Comparison of ENCODE assay signal across 8 mouse cellular contexts in the genomic region with DNA sequence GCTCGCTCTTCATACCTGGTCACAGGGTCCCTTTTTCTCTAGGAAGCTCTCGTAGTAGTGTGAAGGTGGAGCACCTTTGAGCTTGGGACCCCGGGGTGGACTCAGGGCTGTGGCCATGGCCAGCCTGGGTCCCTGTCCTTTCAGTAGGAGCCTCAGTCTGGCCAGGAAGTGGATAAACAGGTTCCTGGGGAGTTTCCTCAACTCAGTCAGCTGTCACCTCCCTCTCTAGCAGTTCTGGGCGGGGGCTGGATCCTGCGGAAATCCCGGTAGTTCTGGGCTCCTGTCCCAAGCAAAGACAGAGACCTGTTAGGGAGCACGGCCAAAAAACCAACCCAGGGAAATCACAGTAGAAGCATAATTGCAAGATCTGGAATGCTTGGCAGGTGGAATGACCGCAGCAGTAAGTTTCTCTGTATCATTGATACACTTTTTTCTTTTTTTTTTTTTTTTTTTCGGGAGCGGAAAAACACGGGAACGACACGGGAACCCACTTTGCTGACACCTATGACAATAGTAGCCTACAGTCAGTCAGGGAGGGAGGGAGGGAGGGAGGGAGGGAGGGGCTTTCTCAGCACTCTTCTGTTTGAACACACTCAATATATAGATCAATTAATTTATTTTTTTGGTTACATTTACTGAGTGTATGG. TPM values are rescaled to one million over a fixed set of nuclear protein-coding genes. Genes with fewer than 3 reads are reported as not detected.
A peak's percentile ranks its signal among the peaks of the same experiment; 100 is the strongest.
DNase-seq lines count a peak whose midpoint lies in the region; ATAC-seq and TF ChIP-seq lines count a peak whose summit lies in the region.

A gene (minus strand): TSS at position 170 of the 647 bp plus-strand sequence.
A gene (plus strand): TSS at position 297 of the 647 bp plus-strand sequence.

- no peak for TF ChIP-seq CTCF in layer of hippocampus, adult 2 months (conservative IDR thresholded peaks at IDR 0.05)
- TF ChIP-seq CTCF in Patski (IDR thresholded peaks at IDR 0.05): no peak

- CTCF ChIA-PET in Patski (lab: Charles Lee): interaction anchor here (1.0 to 1.7 kb wide), 3 partner anchors 29 to 302 kb away, joined by 3 to 4 read pairs (median 3); a partner anchor contains a TSS

- no peak for DNase-seq in layer of hippocampus, adult 2 months (ENCODE audit: low spot score in 2 of 2)
- DNase-seq in layer of hippocampus, postnatal 25 days (ENCODE audit: extremely low spot score in 1 of 2, low spot score in 1 of 2): no peak
- DNase-seq in Patski (ENCODE audit: low read depth, low spot score): peak; percentile 85
- DNase-seq in gonadal fat pad, adult 2 months (ENCODE audit: low read depth): peak; percentile 66
- peak; percentile 67 for DNase-seq in kidney, adult 11 months
- no peak for DNase-seq in layer of hippocampus, adult 9-11 months
- no peak for DNase-seq in ovary, adult 18-20 months (ENCODE audit: low spot score)

- in situ Hi-C loops in Patski (cut with MboI; ENCODE audit: low pct_unique_long_range_greater_than_20kb): loop anchor here (25.0 kb wide), 1 partner anchor 293 kb away; a partner anchor contains a TSS

- H3K4me2 ChIP-seq in lung, embryonic 15.5 days: peak within 1 kb of the TSS; percentile 47

- peak within 1 kb of the TSS; percentile 26; the same call in 1 of the 2 replicates for H3K4me3 ChIP-seq in layer of hippocampus, adult 2 months
- H3K4me3 ChIP-seq in lung, embryonic 15.5 days: peak within 1 kb of the TSS; percentile 29

- H3K9ac ChIP-seq in lung, embryonic 15.5 days: peak within 1 kb of the TSS; percentile 31; the same call in 1 of the 2 replicates

- H3K36me3 ChIP-seq in lung, embryonic 15.5 days: no peaks in the 10 kb centered on the region

- no peaks in the 10 kb centered on the region for H3K9me3 ChIP-seq in lung, embryonic 15.5 days

- no peak for ATAC-seq in Patski
- ATAC-seq in lung, embryonic 15.5 days (ENCODE audit: borderline replicate concordance, extremely low read depth, low FRiP score, low TSS enrichment): no peak

- 28% methylated on average over 13 of the region's 13 CpGs for WGBS in lung, embryonic 15.5 days

- no peaks in the 10 kb centered on the region for H3K27me3 ChIP-seq in Patski
- peaks cover 3% of the 10 kb centered on the region; the same call in 1 of the 2 replicates for H3K27me3 ChIP-seq in lung, embryonic 15.5 days

- peaks cover 19% of the 10 kb centered on the region for H3K4me1 ChIP-seq in lung, embryonic 15.5 days

- no peak within 1 kb of the TSS for H3K27ac ChIP-seq in layer of hippocampus, adult 2 months
- peak within 1 kb of the TSS; percentile 38; the same call in 1 of the 2 replicates for H3K27ac ChIP-seq in lung, embryonic 15.5 days

- POLR2A ChIA-PET in Patski (lab: Charles Lee): interaction anchor here (0.7 kb wide), 1 partner anchor 11 kb away, joined by 3 read pairs; no protein-coding TSS in a partner anchor

RNA-seq across cellular contexts. Expression of the first gene that starts in this region (rescaled TPM):
- 1 to 10 TPM; 2.2 to 2.8 TPM for total RNA-seq in layer of hippocampus, adult 2 months (2021)
- total RNA-seq in layer of hippocampus, postnatal 25 days (2021): 1 to 10 TPM; 2.7 to 3.2 TPM
- polyA plus RNA-seq in Patski (2021): 14.2 TPM
- polyA plus RNA-seq in gonadal fat pad, adult 2 months (2012; rRNA removed): 58.4 and 64.6 TPM in 2 replicates
- 17.4 and 18.3 TPM in 2 replicates for polyA plus RNA-seq in lung, embryonic 15.5 days (2015; fragmentation: Nextera tagmentation; extraction: Ambion mirVana)

RNA-seq across cellular contexts. Expression of the second gene that starts in this region (rescaled TPM):
- total RNA-seq in layer of hippocampus, adult 2 months (2021): 100 to 1,000 TPM; 101 to 103 TPM
- 100 to 1,000 TPM; 110 to 116 TPM for total RNA-seq in layer of hippocampus, postnatal 25 days (2021)
- 174 TPM for polyA plus RNA-seq in Patski (2021)
- polyA plus RNA-seq in gonadal fat pad, adult 2 months (2012; rRNA removed): 106 and 110 TPM in 2 replicates
- 103 and 116 TPM in 2 replicates for polyA plus RNA-seq in lung, embryonic 15.5 days (2015; fragmentation: Nextera tagmentation; extraction: Ambion mirVana)

Comparison
In these comparisons a context has a peak if more than half of its experiments do, and no peak if none do; other contexts are left out.
1. DNase-seq: peak in Patski (single experiment), gonadal fat pad, adult 2 months (single experiment) and kidney, adult 11 months (single experiment); none in layer of hippocampus, adult 2 months (0 of 2), layer of hippocampus, postnatal 25 days (0 of 2), layer of hippocampus, adult 9-11 months (single experiment) and ovary, adult 18-20 months (single experiment).